Mouse (Mus musculus) brain, embryonic 18.5 days (tissue): Measurements from ENCODE around the gene Aacs.
"Not testable (repeated sequence)": the region's sequence is repeated elsewhere in the genome, so short reads cannot be mapped to it uniquely, and the experiment has no call there.

Source experiments
- DNase-seq: peaks from one replicate; pipeline ENCODE4 v3.0.0-alpha.2; 2012; ENCODE audit warnings: low read depth, low spot score

The Aacs gene

GRCm38 (mm10) chr5:125475601-125476285, at the start of gene Aacs:
TSS of gene Aacs (plus strand) at chr5:125475814.
- peak; percentile 91 for DNase-seq

- no peak for DNase-seq
Measured at GRCm38 (mm10) chr5:125426343-125426742, 49.3 kb upstream of the Aacs start.

- not testable (repeated sequence) for DNase-seq
Measured at GRCm38 (mm10) chr5:125432324-125432723, 43.3 kb upstream of the Aacs start.

GRCm38 (mm10) chr5:125433793-125434337, 41.7 kb upstream of the Aacs start, which contains the start of gene Dhx37:
TSS of gene Dhx37 (minus strand) at chr5:125434121.
- peak; percentile 89 for DNase-seq

- not testable (repeated sequence) for DNase-seq
Measured at GRCm38 (mm10) chr5:125434347-125434746, 41.3 kb upstream of the Aacs start.

GRCm38 (mm10) chr5:125440583-125441233, 34.9 kb upstream of the Aacs start:
- DNase-seq = no peak

GRCm38 (mm10) chr5:125441234-125442114, 34.1 kb upstream of the Aacs start, which contains the start of gene Bri3bp:
TSS of gene Bri3bp (plus strand) at chr5:125441568.
- peak; percentile 28 for DNase-seq

GRCm38 (mm10) chr5:125442136-125442995, 33.2 kb upstream of the Aacs start:
- no peak for DNase-seq

- DNase-seq = no peak
Measured at GRCm38 (mm10) chr5:125443335-125443734, 32.3 kb upstream of the Aacs start.

GRCm38 (mm10) chr5:125443915-125444314, 31.7 kb upstream of the Aacs start:
- DNase-seq = no peak

GRCm38 (mm10) chr5:125444554-125444953, 31.1 kb upstream of the Aacs start:
- no peak for DNase-seq

GRCm38 (mm10) chr5:125446344-125446743, 29.3 kb upstream of the Aacs start:
- no peak for DNase-seq

GRCm38 (mm10) chr5:125448026-125448425, 27.6 kb upstream of the Aacs start:
- DNase-seq = no peak

- DNase-seq = no peak
Measured at GRCm38 (mm10) chr5:125448631-125449030, 27.0 kb upstream of the Aacs start.

GRCm38 (mm10) chr5:125449306-125449705, 26.3 kb upstream of the Aacs start:
- DNase-seq = no peak

GRCm38 (mm10) chr5:125452573-125452972, 23.0 kb upstream of the Aacs start:
- DNase-seq = no peak

GRCm38 (mm10) chr5:125456100-125456499, 19.5 kb upstream of the Aacs start:
- no peak for DNase-seq

GRCm38 (mm10) chr5:125457538-125457937, 18.1 kb upstream of the Aacs start:
- DNase-seq = no peak

GRCm38 (mm10) chr5:125460574-125460973, 15.0 kb upstream of the Aacs start:
- DNase-seq = no peak

- no peak for DNase-seq
Measured at GRCm38 (mm10) chr5:125461868-125462445, 13.7 kb upstream of the Aacs start.
